Mouse (Mus musculus): ENCODE results near the gene Rpgr. TPM values are rescaled to one million over a fixed set of nuclear protein-coding genes. Genes with fewer than 3 reads are reported as not detected.

Gene Rpgr
- polyA plus RNA-seq, 1 experiment, result not detected

GRCm38 (mm10) chrX:10063361-10063760, 153.4 kb downstream of the Rpgr start:
- 75% methylated on average over 2 of the region's 2 CpGs for WGBS
- no peak for TF ChIP-seq POLR2A (IDR thresholded peaks at IDR 0.05; ENCODE audit: insufficient read depth, low read depth, low read length)
- no peak for TF ChIP-seq CTCF (IDR thresholded peaks at IDR 0.05; ENCODE audit: insufficient read depth, low read depth, low read length)
- H3K27ac ChIP-seq (ENCODE audit: insufficient read depth, low read depth, low read length), result no peak overlapping the region
- H3K4me1 ChIP-seq (ENCODE audit: control insufficient read depth, insufficient read depth, low read length), result no peaks in the 10 kb centered on the region
- no peak overlapping the region for H3K4me3 ChIP-seq (ENCODE audit: insufficient read depth, low read depth, low read length)

GRCm38 (mm10) chrX:10062201-10062600, 154.5 kb downstream of the Rpgr start:
- no peak overlapping the region for H3K4me3 ChIP-seq (ENCODE audit: insufficient read depth, low read depth, low read length)
- no peaks in the 10 kb centered on the region for H3K4me1 ChIP-seq (ENCODE audit: control insufficient read depth, insufficient read depth, low read length)
- no peak overlapping the region for H3K27ac ChIP-seq (ENCODE audit: insufficient read depth, low read depth, low read length)
- WGBS, result 52% methylated on average over 4 of the region's 4 CpGs
- no peak for TF ChIP-seq POLR2A (IDR thresholded peaks at IDR 0.05; ENCODE audit: insufficient read depth, low read depth, low read length)
- TF ChIP-seq CTCF (IDR thresholded peaks at IDR 0.05; ENCODE audit: insufficient read depth, low read depth, low read length), result no peak

- no peaks in the 10 kb centered on the region for H3K4me1 ChIP-seq (ENCODE audit: control insufficient read depth, insufficient read depth, low read length)
- H3K4me3 ChIP-seq (ENCODE audit: insufficient read depth, low read depth, low read length), result no peak overlapping the region
- no peak for TF ChIP-seq POLR2A (IDR thresholded peaks at IDR 0.05; ENCODE audit: insufficient read depth, low read depth, low read length)
- no peak for TF ChIP-seq CTCF (IDR thresholded peaks at IDR 0.05; ENCODE audit: insufficient read depth, low read depth, low read length)
- no peak overlapping the region for H3K27ac ChIP-seq (ENCODE audit: insufficient read depth, low read depth, low read length)
These were observed 182.1 kb downstream of the Rpgr start for GRCm38 (mm10) chrX:10034666-10035065.

Other genes starting within 250 kb of the Rpgr start
- not detected in 2 replicates for gene Srpx, start 99.2 kb downstream of the Rpgr start, polyA plus RNA-seq (2012; ENCODE audit: insufficient read depth, insufficient read length, low replicate concordance, missing spikeins)
- gene Otc, start 35.4 kb upstream of the Rpgr start, polyA plus RNA-seq (2012; ENCODE audit: insufficient read depth, insufficient read length, low replicate concordance, missing spikeins), result not detected in 2 replicates